Mouse (Mus musculus) heart, embryonic 13.5 days (tissue): Measurements from ENCODE around the gene Tamm41. TPM values are rescaled to one million over a fixed set of nuclear protein-coding genes. Genes with fewer than 3 reads are reported as not detected.

Source experiments
- ATAC-seq: fragments of 200-750 bp; cut with Nextera tagmentation; 2 replicates; pipeline ENCODE4 v1.8.0; 2017; ENCODE audit warnings: moderate TSS enrichment; ENCODE audit not compliant: insufficient number of reproducible peaks, low FRiP score, low TSS enrichment; ENCODE audit errors: extremely low read depth
- H3K27ac ChIP-seq: fragments of 300-500 bp; sonication (generic); replicated peaks from 2 replicates; pipeline ENCODE4 v1.5.1; 2015; ENCODE audit warnings: moderate library complexity, mild to moderate bottlenecking, inconsistent platforms
- H3K27me3 ChIP-seq: fragments of 300-500 bp; sonication (generic); replicated peaks from 2 replicates; pipeline ENCODE4 v1.6.1; 2015; ENCODE audit warnings: mild to moderate bottlenecking, inconsistent platforms
- H3K36me3 ChIP-seq: fragments of 300-500 bp; sonication (generic); 2 replicates; pipeline ENCODE4 v1.6.1; 2015; ENCODE audit warnings: mild to moderate bottlenecking, inconsistent platforms
- H3K4me1 ChIP-seq: fragments of 300-500 bp; sonication (generic); 2 replicates; pipeline ENCODE4 v1.6.1; 2015; ENCODE audit warnings: inconsistent platforms
- H3K4me2 ChIP-seq: fragments of 300-500 bp; sonication (generic); 2 replicates; pipeline ENCODE4 v1.6.1; 2015; ENCODE audit warnings: inconsistent platforms, mild to moderate bottlenecking, moderate library complexity
- H3K4me3 ChIP-seq: fragments of 300-500 bp; sonication (generic); 2 replicates; pipeline ENCODE4 v1.5.1; 2015; ENCODE audit warnings: moderate library complexity, mild to moderate bottlenecking, inconsistent platforms
- H3K9ac ChIP-seq: fragments of 300-500 bp; sonication (generic); 2 replicates; pipeline ENCODE4 v1.6.1; 2015; ENCODE audit warnings: inconsistent platforms, mild to moderate bottlenecking, moderate library complexity
- H3K9me3 ChIP-seq: fragments of 300-500 bp; sonication (generic); 2 replicates; pipeline ENCODE4 v1.6.1; 2016; ENCODE audit warnings: inconsistent platforms
- WGBS: fragments of 180-500 bp; shearing (Covaris S2); methylation state at CpG from one replicate; pipeline ENCODE4 v1.1.7; 2015; ENCODE audit warnings: mixed read lengths; 5-methylcytosine and 5-hydroxymethylcytosine counted together
- polyA plus RNA-seq: library from polyadenylated mRNA; unstranded; fragments of >200 nt; fragmentation: Nextera tagmentation; extraction: Ambion mirVana; gene quantifications from 2 replicates; pipeline ENCODE4 v1.2.1, GENCODE M21; 2015

Tamm41 gene
- polyA plus RNA-seq, 1 experiment from 2014 or later, result 36.6 TPM

DNA sequence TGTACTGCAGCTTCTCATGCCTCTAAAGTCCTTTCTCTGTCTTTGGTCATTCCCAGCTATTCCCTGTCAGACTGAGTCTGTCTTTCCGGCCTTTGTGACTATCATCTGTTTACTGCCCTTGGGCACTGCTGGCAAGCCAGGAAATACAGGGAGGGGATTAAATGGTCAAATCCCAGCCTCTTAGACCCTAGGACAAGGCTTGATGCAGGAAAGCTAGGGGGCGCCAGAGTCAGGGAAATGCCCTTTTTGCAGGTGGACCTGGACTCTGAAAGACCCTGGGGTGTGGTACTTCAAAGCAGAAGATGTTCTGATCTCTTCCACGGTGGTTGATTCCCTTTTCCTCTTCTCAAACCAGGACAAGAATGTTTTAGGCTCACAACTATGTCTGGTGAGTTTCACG lies 11.3 kb upstream of the Tamm41 start:
- no peak overlapping the region for H3K4me3 ChIP-seq
- WGBS, result 21% methylated on average over 4 of the region's 4 CpGs
- no peak overlapping the region for H3K27ac ChIP-seq
- H3K27me3 ChIP-seq, result peaks cover 5% of the 10 kb centered on the region
- no peaks in the 10 kb centered on the region for H3K36me3 ChIP-seq
- no peak overlapping the region for H3K9ac ChIP-seq
- no peaks in the 10 kb centered on the region for H3K9me3 ChIP-seq
- no peak for ATAC-seq
- H3K4me2 ChIP-seq, result no peak overlapping the region
- no peaks in the 10 kb centered on the region for H3K4me1 ChIP-seq

DNA sequence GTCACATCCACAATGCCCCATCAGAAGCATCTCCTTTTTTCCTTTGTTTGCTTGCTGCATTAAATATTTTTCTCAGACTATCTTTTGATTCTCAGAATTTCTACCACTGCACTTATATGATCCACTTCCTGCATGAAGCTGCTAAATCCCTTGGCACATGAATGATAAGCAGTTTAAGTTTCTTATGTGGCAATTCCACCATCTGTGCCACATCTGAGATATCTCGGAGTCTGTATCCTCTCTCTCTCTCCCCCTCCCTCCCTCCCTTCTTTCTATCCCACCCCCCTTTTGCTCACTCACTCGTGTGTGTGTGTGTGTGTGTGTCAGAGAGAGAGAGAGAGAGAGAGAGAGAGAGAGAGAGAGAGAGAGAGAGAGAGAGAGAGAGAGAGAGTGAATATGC lies 10.1 kb upstream of the Tamm41 start:
- Histone ChIP-seq H3K9me3 (no peaks in the 10 kb centered on the region), H3K4me3 (no peak overlapping the region), H3K9ac (no peak overlapping the region), H3K4me2 (no peak overlapping the region), H3K36me3 (no peaks in the 10 kb centered on the region), H3K27me3 (peaks cover 5% of the 10 kb centered on the region), H3K4me1 (no peaks in the 10 kb centered on the region), H3K27ac (no peak overlapping the region)
- WGBS, result 71% methylated on average over 1 of the region's 2 CpGs
- no peak for ATAC-seq

DNA sequence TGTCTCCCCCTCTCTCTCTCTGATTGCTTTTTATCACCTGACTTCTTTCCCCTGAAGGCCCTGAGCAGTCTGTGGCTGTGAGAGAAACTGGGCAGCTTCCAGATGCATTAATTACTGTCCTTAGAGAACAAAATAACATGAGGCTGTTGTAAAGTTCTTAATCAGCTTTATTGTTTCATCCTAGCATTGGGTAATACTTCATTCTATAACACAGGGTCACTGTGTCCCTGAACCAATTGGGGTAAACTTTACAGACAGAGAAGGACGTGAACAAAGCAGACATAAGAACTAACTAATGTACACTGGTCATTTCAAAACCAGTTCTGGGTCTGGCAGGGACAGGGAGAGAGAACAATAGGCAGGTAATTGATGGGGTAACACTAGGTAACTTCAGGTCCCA lies 8.4 kb upstream of the Tamm41 start:
- no peak overlapping the region for H3K9ac ChIP-seq
- H3K4me1 ChIP-seq, result peaks cover 5% of the 10 kb centered on the region; the same call in 1 of the 2 replicates
- no peak for ATAC-seq
- no peaks in the 10 kb centered on the region for H3K9me3 ChIP-seq
- no peak overlapping the region for H3K4me3 ChIP-seq
- H3K4me2 ChIP-seq, result no peak overlapping the region
- 65% methylated on average over 1 of the region's 1 CpGs for WGBS
- no peaks in the 10 kb centered on the region; the same call in 1 of the 2 replicates for H3K27me3 ChIP-seq
- H3K36me3 ChIP-seq, result no peaks in the 10 kb centered on the region
- H3K27ac ChIP-seq, result no peak overlapping the region

DNA sequence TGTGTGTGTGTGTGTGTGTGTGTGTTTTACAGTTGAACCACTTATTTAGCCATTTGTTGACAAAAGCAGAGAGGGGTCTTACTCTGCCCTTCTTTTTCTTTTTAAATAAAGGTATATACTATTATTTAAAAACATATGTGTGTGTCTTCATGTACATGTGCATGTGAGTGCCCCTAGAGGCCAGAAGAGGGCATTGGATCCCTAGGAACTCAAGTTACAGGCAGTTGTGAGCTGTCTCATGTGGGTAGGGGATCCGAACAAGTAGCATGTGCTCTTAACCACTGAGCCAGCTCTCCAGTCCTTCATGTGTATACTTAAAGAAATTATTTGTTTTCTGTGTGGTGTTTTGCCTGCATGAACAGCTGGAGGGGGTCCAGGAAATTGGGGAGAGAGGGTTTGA lies 7.0 kb upstream of the Tamm41 start:
- H3K4me3 ChIP-seq, result no peak overlapping the region
- H3K4me2 ChIP-seq, result no peak overlapping the region
- 61% methylated on average over 1 of the region's 1 CpGs for WGBS
- ATAC-seq, result no peak
- no peaks in the 10 kb centered on the region for H3K9me3 ChIP-seq
- H3K4me1 ChIP-seq, result peaks cover 5% of the 10 kb centered on the region; the same call in 1 of the 2 replicates
- no peak overlapping the region for H3K27ac ChIP-seq
- H3K27me3 ChIP-seq, result no peaks in the 10 kb centered on the region; the same call in 1 of the 2 replicates
- H3K36me3 ChIP-seq, result no peaks in the 10 kb centered on the region
- H3K9ac ChIP-seq, result no peak overlapping the region

- no peak for ATAC-seq
- Histone ChIP-seq H3K36me3 (no peaks in the 10 kb centered on the region), H3K4me2 (no peak overlapping the region), H3K9me3 (no peaks in the 10 kb centered on the region), H3K9ac (no peak overlapping the region), H3K27me3 (no peaks in the 10 kb centered on the region), H3K4me1 (peaks cover 5% of the 10 kb centered on the region; the same call in 1 of the 2 replicates), H3K27ac (no peak overlapping the region), H3K4me3 (no peak overlapping the region)
- 69% methylated on average over 14 of the region's 14 CpGs for WGBS
Observed at GRCm38 (mm10) chr6:115043657-115044500, 6.2 kb upstream of the Tamm41 start.

DNA sequence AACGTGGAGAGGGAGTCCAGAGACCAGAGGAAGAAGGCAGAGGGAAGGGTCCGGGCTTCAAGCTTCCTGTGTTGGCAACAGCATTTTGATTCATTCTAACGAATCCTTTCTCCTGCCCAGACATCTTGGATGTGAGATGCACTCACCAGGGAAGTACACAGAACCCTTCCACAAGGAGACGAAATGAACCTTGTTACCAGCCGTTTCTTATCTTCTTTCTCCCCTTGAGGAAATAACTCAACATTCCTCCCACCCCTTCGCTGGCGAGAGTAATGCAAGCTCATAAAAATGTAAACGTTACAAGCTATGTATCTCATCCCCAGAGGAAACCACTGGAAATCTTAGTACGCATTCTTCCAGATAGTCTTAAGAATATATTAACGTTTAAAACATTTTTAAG lies 4.9 kb upstream of the Tamm41 start:
- peaks cover 5% of the 10 kb centered on the region; the same call in 1 of the 2 replicates for H3K4me1 ChIP-seq
- H3K4me2 ChIP-seq, result no peak overlapping the region
- no peak overlapping the region for H3K27ac ChIP-seq
- no peaks in the 10 kb centered on the region for H3K27me3 ChIP-seq
- WGBS, result 29% methylated on average over 10 of the region's 10 CpGs
- no peak overlapping the region for H3K4me3 ChIP-seq
- no peak overlapping the region for H3K9ac ChIP-seq
- H3K36me3 ChIP-seq, result no peaks in the 10 kb centered on the region
- H3K9me3 ChIP-seq, result no peaks in the 10 kb centered on the region
- no peak for ATAC-seq

GRCm38 (mm10) chr6:115033441-115033840 lies 4.2 kb downstream of the Tamm41 start:
- no peak overlapping the region for H3K9ac ChIP-seq
- peaks cover 60% of the 10 kb centered on the region for H3K36me3 ChIP-seq
- H3K27ac ChIP-seq, result no peak overlapping the region
- H3K4me3 ChIP-seq, result no peak overlapping the region
- WGBS, result 94% methylated on average over 5 of the region's 5 CpGs
- no peak for ATAC-seq
- H3K4me1 ChIP-seq, result peaks cover 12% of the 10 kb centered on the region
- H3K9me3 ChIP-seq, result no peaks in the 10 kb centered on the region
- H3K27me3 ChIP-seq, result no peaks in the 10 kb centered on the region
- H3K4me2 ChIP-seq, result no peak overlapping the region

GRCm38 (mm10) chr6:115030098-115030497 lies 7.6 kb downstream of the Tamm41 start:
- Histone ChIP-seq H3K4me3 (no peak overlapping the region), H3K27me3 (no peaks in the 10 kb centered on the region), H3K27ac (no peak overlapping the region), H3K4me1 (no peaks in the 10 kb centered on the region), H3K9me3 (no peaks in the 10 kb centered on the region), H3K9ac (no peak overlapping the region), H3K4me2 (no peak overlapping the region), H3K36me3 (peaks cover 82% of the 10 kb centered on the region)
- ATAC-seq, result no peak
- 84% methylated on average over 2 of the region's 2 CpGs for WGBS

- H3K4me1 ChIP-seq, result no peaks in the 10 kb centered on the region
- H3K27ac ChIP-seq, result no peak overlapping the region
- no peak overlapping the region for H3K9ac ChIP-seq
- H3K36me3 ChIP-seq, result peaks cover 82% of the 10 kb centered on the region
- no peak for ATAC-seq
- H3K4me2 ChIP-seq, result no peak overlapping the region
- no peaks in the 10 kb centered on the region for H3K27me3 ChIP-seq
- no peaks in the 10 kb centered on the region for H3K9me3 ChIP-seq
- WGBS, result 61% methylated on average over 2 of the region's 2 CpGs
- H3K4me3 ChIP-seq, result no peak overlapping the region
Observed at GRCm38 (mm10) chr6:115029248-115029647, 8.4 kb downstream of the Tamm41 start.

DNA sequence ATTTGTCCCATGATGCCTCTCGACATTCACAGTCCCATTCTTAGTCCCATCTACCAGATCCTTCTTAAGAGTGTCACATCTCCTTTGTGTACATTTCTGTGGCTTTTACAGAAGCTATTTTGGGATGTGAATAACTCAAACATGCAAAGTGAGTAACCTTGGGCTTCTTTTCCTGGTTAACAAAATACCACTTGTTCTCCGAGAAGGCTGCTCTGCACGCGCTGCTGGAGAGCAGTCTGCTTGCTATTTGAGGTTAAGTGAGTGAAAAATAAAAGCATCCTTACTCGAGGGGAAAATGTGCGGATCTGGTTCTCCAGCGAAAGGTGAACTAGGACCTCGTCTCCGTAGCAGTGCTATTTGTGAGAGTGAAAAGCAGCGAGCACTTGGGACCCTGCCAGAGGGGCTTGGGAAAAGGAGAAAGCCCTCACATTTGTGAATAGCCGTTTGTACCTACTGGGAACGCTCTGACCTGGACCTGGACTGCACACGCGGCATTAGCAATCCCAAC lies 10.1 kb downstream of the Tamm41 start:
- peaks cover 82% of the 10 kb centered on the region for H3K36me3 ChIP-seq
- no peak overlapping the region for H3K27ac ChIP-seq
- no peak overlapping the region for H3K4me3 ChIP-seq
- no peaks in the 10 kb centered on the region for H3K27me3 ChIP-seq
- ATAC-seq, result no peak
- no peak overlapping the region for H3K4me2 ChIP-seq
- H3K4me1 ChIP-seq, result no peaks in the 10 kb centered on the region
- no peaks in the 10 kb centered on the region for H3K9me3 ChIP-seq
- 89% methylated on average over 14 of the region's 14 CpGs for WGBS
- 0 out of 2 replicates have a peak overlapping the region, but pooled peaks have one; percentile 1 for H3K9ac ChIP-seq

DNA sequence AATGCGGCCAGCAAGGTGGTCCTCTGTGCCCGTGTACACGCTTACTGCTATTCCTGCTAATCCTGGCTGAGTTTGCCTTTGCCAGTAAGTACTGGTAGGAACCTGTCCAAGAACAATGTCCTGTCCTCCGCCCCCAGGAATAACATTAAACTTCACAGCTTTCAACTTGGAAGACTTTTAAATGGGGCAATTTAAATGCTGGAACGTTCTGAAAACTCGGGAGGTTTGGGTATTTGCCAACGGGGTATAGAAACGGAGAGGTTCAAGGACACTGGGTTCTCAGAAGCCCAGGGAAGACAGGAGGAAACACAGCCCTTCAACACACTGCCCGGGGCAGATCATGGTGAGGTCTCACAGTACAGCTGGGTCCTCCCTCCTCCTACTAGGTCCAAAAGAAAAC lies 14.8 kb downstream of the Tamm41 start:
- Histone ChIP-seq H3K9me3 (no peaks in the 10 kb centered on the region), H3K36me3 (peaks cover 82% of the 10 kb centered on the region), H3K9ac (no peak overlapping the region), H3K27ac (no peak overlapping the region), H3K4me1 (no peaks in the 10 kb centered on the region), H3K4me2 (no peak overlapping the region), H3K27me3 (no peaks in the 10 kb centered on the region), H3K4me3 (no peak overlapping the region)
- no peak for ATAC-seq
- 80% methylated on average over 9 of the region's 9 CpGs for WGBS

- Histone ChIP-seq H3K27ac (no peak overlapping the region), H3K4me2 (no peak overlapping the region), H3K36me3 (peaks cover 63% of the 10 kb centered on the region), H3K9me3 (no peaks in the 10 kb centered on the region), H3K9ac (no peak overlapping the region), H3K27me3 (no peaks in the 10 kb centered on the region), H3K4me3 (no peak overlapping the region), H3K4me1 (no peaks in the 10 kb centered on the region)
- no peak for ATAC-seq
- 82% methylated on average over 13 of the region's 13 CpGs for WGBS
Observed at GRCm38 (mm10) chr6:115015461-115015860, 22.2 kb downstream of the Tamm41 start.
